Mouse (Mus musculus): ENCODE data around the gene E4f1.

Gene E4f1

GRCm38 (mm10) chr17:24481027-24481815 is 11.1 kb upstream of the E4f1 start:
- no peak for DNase-seq (ENCODE audit: low spot score)

- DNase-seq (ENCODE audit: low spot score) = peak; percentile 50
Observed at GRCm38 (mm10) chr17:24480201-24480826, 10.2 kb upstream of the E4f1 start.

- DNase-seq (ENCODE audit: low spot score) = no peak
Observed at GRCm38 (mm10) chr17:24479431-24479830, 9.3 kb upstream of the E4f1 start.

- peak; percentile 97 for DNase-seq (ENCODE audit: low spot score)
Observed at GRCm38 (mm10) chr17:24478663-24479380, 8.7 kb upstream of the E4f1 start, which contains the start of gene Mlst8. Mlst8 (minus strand) TSS chr17:24479078.

- DNase-seq (ENCODE audit: low spot score) = no peak
Observed at GRCm38 (mm10) chr17:24477985-24478600, 8.0 kb upstream of the E4f1 start.

- DNase-seq (ENCODE audit: low spot score) = no peak
Observed at GRCm38 (mm10) chr17:24477053-24477984, 7.2 kb upstream of the E4f1 start.

- DNase-seq (ENCODE audit: low spot score) = no peak
Observed at GRCm38 (mm10) chr17:24476022-24476776, 6.1 kb upstream of the E4f1 start.

- DNase-seq (ENCODE audit: low spot score) = no peak
Observed at GRCm38 (mm10) chr17:24475586-24475985, 5.5 kb upstream of the E4f1 start.

- DNase-seq (ENCODE audit: low spot score) = no peak
Observed at GRCm38 (mm10) chr17:24474557-24474956, 4.4 kb upstream of the E4f1 start.

- DNase-seq (ENCODE audit: low spot score) = no peak
Observed at GRCm38 (mm10) chr17:24473612-24474275, 3.6 kb upstream of the E4f1 start, which contains the start of gene Bricd5. Bricd5 (plus strand) TSS chr17:24473884.

- peak; percentile 59 for DNase-seq (ENCODE audit: low spot score)
Observed at GRCm38 (mm10) chr17:24472512-24472911, 2.4 kb upstream of the E4f1 start.

GRCm38 (mm10) chr17:24470701-24471527 is 801 bp upstream of the E4f1 start:
- peak; percentile 64 for DNase-seq (ENCODE audit: low spot score)

GRCm38 (mm10) chr17:24469336-24469909 is 690 bp downstream of the E4f1 start:
- DNase-seq (ENCODE audit: low spot score) = no peak

- no peak for DNase-seq (ENCODE audit: low spot score)
Observed at GRCm38 (mm10) chr17:24468636-24469246, 1.4 kb downstream of the E4f1 start.

- DNase-seq (ENCODE audit: low spot score) = peak; percentile 80
Observed at GRCm38 (mm10) chr17:24463374-24464133, 6.6 kb downstream of the E4f1 start.

GRCm38 (mm10) chr17:24462932-24463331 is 7.2 kb downstream of the E4f1 start:
- no peak for DNase-seq (ENCODE audit: low spot score)

- peak; percentile 80 for DNase-seq (ENCODE audit: low spot score)
Observed at GRCm38 (mm10) chr17:24461580-24461979, 8.5 kb downstream of the E4f1 start.
